Mouse (Mus musculus) stomach, embryonic 14.5 days (tissue): Measurements from ENCODE around the gene Rad9b. TPM values are rescaled to one million over a fixed set of nuclear protein-coding genes. Genes with fewer than 3 reads are reported as not detected.

ENCODE experiments used
- ATAC-seq: fragments of 200-750 bp; cut with Nextera tagmentation; 2 replicates; pipeline ENCODE4 v1.8.0; 2017; ENCODE audit warnings: low read depth, moderate TSS enrichment; ENCODE audit not compliant: insufficient number of reproducible peaks, insufficient read depth, low FRiP score
- H3K27ac ChIP-seq: fragments of 300-500 bp; sonication (generic); 2 replicates; pipeline ENCODE4 v1.5.1; 2014; ENCODE audit warnings: mild to moderate bottlenecking, low read length, moderate library complexity, mixed read lengths
- H3K27me3 ChIP-seq: fragments of 300-500 bp; sonication (generic); 2 replicates; pipeline ENCODE4 v1.6.1; 2014; ENCODE audit warnings: low read length, control low read depth, mixed read lengths; ENCODE audit not compliant: control insufficient read depth, insufficient read depth
- H3K36me3 ChIP-seq: fragments of 300-500 bp; sonication (generic); 2 replicates; pipeline ENCODE4 v1.6.1; 2014; ENCODE audit warnings: mild to moderate bottlenecking, control low read depth, low read length, moderate library complexity, mixed read lengths; ENCODE audit not compliant: control insufficient read depth, insufficient read depth
- H3K4me1 ChIP-seq: fragments of 300-500 bp; sonication (generic); 2 replicates; pipeline ENCODE4 v1.6.1; 2014; ENCODE audit warnings: low read length, control low read depth, mixed read lengths; ENCODE audit not compliant: control insufficient read depth, insufficient read depth
- H3K4me2 ChIP-seq: fragments of 300-500 bp; sonication (generic); replicated peaks from 2 replicates; pipeline ENCODE4 v1.6.1; 2014; ENCODE audit warnings: low read depth, low read length, control low read depth
- H3K4me3 ChIP-seq: fragments of 300-500 bp; sonication (generic); 2 replicates; pipeline ENCODE4 v1.5.1; 2014; ENCODE audit warnings: low read depth, low read length, control low read depth
- H3K9ac ChIP-seq: fragments of 300-500 bp; sonication (generic); replicated peaks from 2 replicates; pipeline ENCODE4 v1.6.1; 2014; ENCODE audit warnings: low read depth, mild to moderate bottlenecking, control low read depth, low read length, moderate library complexity, mixed read lengths
- H3K9me3 ChIP-seq: fragments of 300-500 bp; sonication (generic); 2 replicates; pipeline ENCODE4 v1.6.1; 2016; ENCODE audit warnings: low read depth, low read length, control low read depth; ENCODE audit not compliant: control insufficient read depth
- WGBS: fragments of 180-500 bp; shearing (Covaris S2); extraction: QIAGEN DNeasy Blood & Tissue Kit; methylation state at CpG from one replicate; pipeline ENCODE4 v1.1.7; 2014; 5-methylcytosine and 5-hydroxymethylcytosine counted together
- polyA plus RNA-seq: library from polyadenylated mRNA; unstranded; fragments of >200 nt; fragmentation: Nextera tagmentation; extraction: Ambion mirVana; gene quantifications from 2 replicates; pipeline ENCODE4 v1.2.1, GENCODE M21; 2014

Gene Rad9b
- polyA plus RNA-seq, 1 experiment from 2014 or later, result 15.3 TPM

- Histone ChIP-seq H3K9ac (no peak overlapping the region), H3K4me3 (no peak overlapping the region), H3K27me3 (no peaks in the 10 kb centered on the region), H3K9me3 (no peaks in the 10 kb centered on the region), H3K27ac (no peak overlapping the region), H3K4me2 (no peak overlapping the region), H3K4me1 (peaks cover 31% of the 10 kb centered on the region), H3K36me3 (no peaks in the 10 kb centered on the region)
- 88% methylated on average over 4 of the region's 4 CpGs for WGBS
- ATAC-seq, result no peak
These were observed 65.8 kb downstream of the Rad9b start for GRCm38 (mm10) chr5:122288147-122288811.

DNA sequence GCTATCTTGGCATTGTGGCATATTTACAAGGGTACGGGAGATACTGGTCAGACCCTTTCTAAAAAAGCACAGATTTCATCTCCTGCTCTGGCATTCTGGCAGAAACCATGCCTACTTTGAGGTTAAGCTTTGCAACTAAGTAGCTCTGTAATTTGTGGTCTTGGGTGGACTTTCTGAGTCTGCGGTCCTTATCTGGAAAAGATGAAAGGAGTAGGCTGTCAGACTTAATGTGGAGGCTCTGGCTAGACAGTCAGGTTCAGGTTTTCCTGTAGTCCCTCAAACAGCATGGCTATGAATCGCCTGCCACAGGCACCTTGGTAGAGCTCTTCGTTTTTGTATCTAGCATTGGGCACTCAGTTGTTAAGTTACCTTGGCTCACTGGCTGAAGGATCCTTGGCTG, 67.0 kb downstream of the Rad9b start:
- Histone ChIP-seq H3K4me3 (no peak overlapping the region), H3K4me2 (no peak overlapping the region), H3K27me3 (no peaks in the 10 kb centered on the region), H3K9ac (no peak overlapping the region), H3K9me3 (no peaks in the 10 kb centered on the region), H3K27ac (no peak overlapping the region), H3K36me3 (no peaks in the 10 kb centered on the region), H3K4me1 (peaks cover 20% of the 10 kb centered on the region)
- 83% methylated on average over 4 of the region's 4 CpGs for WGBS
- ATAC-seq, result no peak

DNA sequence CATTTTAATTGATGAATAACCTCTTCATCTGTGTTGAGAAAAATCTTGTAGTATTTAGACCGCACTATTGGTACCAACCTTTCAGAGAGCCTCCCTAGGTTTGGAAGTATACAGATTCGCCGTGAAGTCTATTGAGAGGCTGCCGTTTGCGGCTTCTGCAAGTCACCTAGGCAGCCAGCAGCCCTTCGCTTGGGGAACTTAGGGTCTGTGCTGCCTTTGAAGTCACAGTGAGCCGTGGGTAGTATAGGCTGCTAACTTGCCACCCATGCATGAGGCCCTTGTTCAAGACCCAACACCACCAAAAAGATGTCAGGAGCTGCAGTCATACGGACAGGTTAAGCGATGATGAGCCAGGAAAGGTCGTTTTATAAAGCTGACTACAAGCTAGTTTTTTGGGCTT, 67.8 kb downstream of the Rad9b start:
- H3K4me2 ChIP-seq, result no peak overlapping the region
- no peaks in the 10 kb centered on the region for H3K27me3 ChIP-seq
- H3K9me3 ChIP-seq, result no peaks in the 10 kb centered on the region
- ATAC-seq, result no peak
- H3K9ac ChIP-seq, result no peak overlapping the region
- peaks cover 15% of the 10 kb centered on the region for H3K4me1 ChIP-seq
- peak overlapping the region; percentile 91; the same call in 1 of the 2 replicates for H3K4me3 ChIP-seq
- WGBS, result 87% methylated on average over 10 of the region's 10 CpGs
- no peaks in the 10 kb centered on the region for H3K36me3 ChIP-seq
- no peak overlapping the region for H3K27ac ChIP-seq

DNA sequence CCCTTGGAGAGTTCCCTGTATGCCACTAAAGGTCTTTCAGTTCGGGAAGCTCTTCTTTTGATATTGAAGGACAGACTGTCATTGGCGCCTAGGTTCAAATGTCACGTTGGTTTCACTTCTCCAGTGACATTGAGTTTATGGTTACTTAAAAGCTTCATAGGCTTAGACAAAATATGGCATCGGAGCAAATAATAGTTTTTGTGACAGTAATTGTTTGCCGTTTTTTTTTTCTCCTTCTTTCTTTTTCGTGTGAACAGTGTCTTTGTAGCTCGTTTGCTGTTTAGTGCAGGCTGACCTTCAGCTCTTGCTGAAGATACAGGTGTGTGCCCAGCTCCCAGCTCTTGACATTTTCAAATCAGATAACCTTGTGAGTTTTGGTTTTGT, 68.3 kb downstream of the Rad9b start:
- no peak overlapping the region for H3K27ac ChIP-seq
- H3K9me3 ChIP-seq, result no peaks in the 10 kb centered on the region
- H3K4me2 ChIP-seq, result peak overlapping the region; percentile 99
- WGBS, result 50% methylated on average over 7 of the region's 7 CpGs
- H3K4me1 ChIP-seq, result peaks cover 16% of the 10 kb centered on the region
- H3K9ac ChIP-seq, result no peak overlapping the region
- no peaks in the 10 kb centered on the region for H3K36me3 ChIP-seq
- ATAC-seq, result no peak
- H3K27me3 ChIP-seq, result no peaks in the 10 kb centered on the region
- peak overlapping the region; percentile 91 for H3K4me3 ChIP-seq

- H3K4me2 ChIP-seq, result peak overlapping the region; percentile 99
- peak overlapping the region; percentile 91 for H3K4me3 ChIP-seq
- ATAC-seq, result 0 out of 2 replicates have a peak, but pooled peaks have one; percentile 4
- peaks cover 19% of the 10 kb centered on the region for H3K4me1 ChIP-seq
- peak overlapping the region; percentile 78 for H3K9ac ChIP-seq
- H3K27me3 ChIP-seq, result no peaks in the 10 kb centered on the region
- no peaks in the 10 kb centered on the region for H3K9me3 ChIP-seq
- WGBS, result 2% methylated on average over 34 of the region's 34 CpGs
- no peaks in the 10 kb centered on the region for H3K36me3 ChIP-seq
- H3K27ac ChIP-seq, result no peak overlapping the region; the same call in 1 of the 2 replicates
These were observed 68.8 kb downstream of the Rad9b start for GRCm38 (mm10) chr5:122285029-122285766.

- Histone ChIP-seq H3K4me3 (peak within 1 kb of the TSS; percentile 91), H3K4me2 (peak within 1 kb of the TSS; percentile 99), H3K9me3 (no peaks in the 10 kb centered on the region), H3K4me1 (peaks cover 19% of the 10 kb centered on the region), H3K27me3 (no peaks in the 10 kb centered on the region), H3K9ac (peak within 1 kb of the TSS; percentile 78), H3K36me3 (no peaks in the 10 kb centered on the region), H3K27ac (peak within 1 kb of the TSS; percentile 48)
- peak; percentile 92 for ATAC-seq
- under 1% methylated on average over 81 of the region's 114 CpGs for WGBS
These were observed 69.6 kb downstream of the Rad9b start, which contains the start of gene Pptc7 for GRCm38 (mm10) chr5:122284183-122285028. Gene Pptc7, plus strand, starts transcription at chr5:122284365.

DNA sequence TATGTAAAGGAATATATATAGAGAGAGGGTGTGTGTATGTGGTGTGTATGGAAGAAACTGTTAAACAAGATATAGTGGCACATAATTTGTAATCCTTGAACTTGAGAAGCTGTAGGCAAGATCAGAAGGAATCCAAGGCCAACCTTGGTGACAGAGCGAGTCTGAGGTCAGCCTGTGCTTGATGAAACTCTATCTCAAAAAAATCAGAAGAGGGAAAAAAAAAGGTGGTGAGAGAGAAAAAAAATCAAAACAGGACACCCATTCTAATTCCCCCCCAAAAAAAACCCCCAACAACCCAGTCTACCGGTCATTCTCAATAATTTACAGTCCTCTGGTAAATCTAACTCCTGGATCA, 70.2 kb downstream of the Rad9b start:
- ATAC-seq, result no peak
- Histone ChIP-seq H3K4me2 (peak overlapping the region; percentile 16; the same call in 1 of the 2 replicates), H3K4me1 (peaks cover 19% of the 10 kb centered on the region), H3K9ac (no peak overlapping the region), H3K36me3 (no peaks in the 10 kb centered on the region), H3K4me3 (peak overlapping the region; percentile 91), H3K27me3 (no peaks in the 10 kb centered on the region), H3K9me3 (no peaks in the 10 kb centered on the region), H3K27ac (no peak overlapping the region)
- 30% methylated on average over 2 of the region's 2 CpGs for WGBS

DNA sequence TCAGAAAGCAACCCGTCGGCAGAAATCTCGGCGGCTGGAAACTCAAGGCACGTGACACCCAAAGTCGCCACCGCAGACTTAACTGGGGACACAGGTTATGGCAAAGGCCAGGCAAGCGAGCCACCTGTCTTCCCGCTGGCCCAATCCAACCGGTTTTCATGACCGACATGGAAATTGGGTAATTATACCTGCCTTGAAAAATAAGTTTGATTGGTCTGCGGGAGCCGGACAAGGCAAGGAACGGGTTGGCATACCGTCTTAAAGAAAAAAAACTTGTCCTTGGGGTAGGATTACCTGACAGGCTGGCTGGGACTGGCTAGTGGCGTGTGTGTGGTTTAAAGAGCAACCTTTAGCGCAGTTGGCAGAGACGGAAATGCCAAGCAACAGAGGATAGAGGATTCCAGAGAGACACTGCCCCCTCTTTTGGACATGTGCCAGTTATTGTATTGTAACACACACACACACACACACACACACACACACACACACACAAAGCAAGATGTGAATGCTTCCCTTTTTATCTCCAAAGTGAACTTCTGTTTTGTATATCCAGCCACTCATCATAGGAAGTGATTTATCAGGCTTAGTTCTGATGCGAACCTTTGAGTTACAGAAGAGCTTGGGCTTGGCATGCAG, 73.1 kb downstream of the Rad9b start:
- 24% methylated on average over 19 of the region's 19 CpGs for WGBS
- Histone ChIP-seq H3K36me3 (no peaks in the 10 kb centered on the region), H3K9me3 (no peaks in the 10 kb centered on the region), H3K4me3 (0 out of 2 replicates have a peak overlapping the region, but pooled peaks have one; percentile 8), H3K27ac (no peak overlapping the region), H3K27me3 (no peaks in the 10 kb centered on the region), H3K4me1 (peaks cover 15% of the 10 kb centered on the region), H3K4me2 (peak overlapping the region; percentile 14; the same call in 1 of the 2 replicates), H3K9ac (no peak overlapping the region)
- no peak for ATAC-seq
